Mouse (Mus musculus): ENCODE results near the gene Pisd.

The Pisd gene

GRCm38 (mm10) chr5:32706226-32706780 is 79.1 kb downstream of the Pisd start:
- DNase-seq, result no peak

DNA sequence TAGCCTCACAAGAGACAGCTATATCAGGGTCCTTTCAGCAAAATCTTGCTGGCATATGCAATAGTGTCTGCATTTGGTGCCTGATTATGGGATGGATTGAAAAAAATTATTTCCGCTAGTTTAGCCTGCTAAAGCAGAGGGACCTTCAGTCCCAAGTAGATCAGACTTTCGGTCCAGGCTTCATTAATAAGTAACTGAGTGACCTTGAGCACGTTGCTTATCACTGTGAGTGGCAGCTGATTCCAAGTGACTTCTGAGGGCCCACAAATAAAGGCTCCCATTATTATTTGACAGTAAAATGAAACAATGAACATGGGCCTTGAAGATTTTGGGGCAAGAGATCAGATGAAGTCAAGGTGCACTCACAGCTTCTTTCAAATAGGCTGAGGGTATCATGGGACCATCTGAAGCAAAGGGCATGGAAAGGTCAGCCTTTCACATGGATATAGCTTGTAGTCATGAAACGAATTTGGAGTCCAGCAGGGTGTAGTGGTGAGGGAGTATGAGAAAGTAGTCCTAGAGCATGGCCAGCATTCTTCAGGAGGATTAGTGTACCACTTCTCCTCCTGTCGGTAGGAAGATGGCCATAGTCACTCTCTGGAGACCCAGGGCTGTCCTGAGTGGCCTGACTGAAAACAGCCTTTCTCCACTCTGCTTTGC is 88.1 kb downstream of the Pisd start:
- peak; percentile 7 for DNase-seq

- DNase-seq, result no peak
Observed at GRCm38 (mm10) chr5:32693411-32693810, 92.0 kb downstream of the Pisd start.
